Mouse (Mus musculus) olfactory bulb, adult 2 months (tissue): ENCODE measurements around the gene Crtc1. TPM values are rescaled to one million over a fixed set of nuclear protein-coding genes. Genes with fewer than 3 reads are reported as not detected.

ENCODE experiments used
- H3K27ac ChIP-seq: fragments of 200-500 bp; 2 replicates; pipeline ENCODE4 v1.5.1; 2012; ENCODE audit warnings: low read depth, low read length; ENCODE audit not compliant: insufficient read depth
- H3K4me1 ChIP-seq: fragments of 200-500 bp; 2 replicates; pipeline ENCODE4 v1.6.1; 2012; ENCODE audit warnings: low read length; ENCODE audit not compliant: control insufficient read depth, insufficient read depth
- H3K4me3 ChIP-seq: fragments of 200-500 bp; 2 replicates; pipeline ENCODE4 v1.5.1; 2012; ENCODE audit warnings: mild to moderate bottlenecking, low read depth, low read length, moderate library complexity; ENCODE audit not compliant: insufficient read depth
- CTCF ChIP-seq: fragments of 200-500 bp; IDR thresholded peaks from 2 replicates; pipeline ENCODE4 v1.5.1; 2012; ENCODE audit warnings: low read depth, mild to moderate bottlenecking, low read length, moderate library complexity; ENCODE audit not compliant: insufficient read depth
- POLR2A ChIP-seq: fragments of 200-500 bp; IDR thresholded peaks from 2 replicates; pipeline ENCODE4 v1.6.1; 2012; ENCODE audit warnings: mild to moderate bottlenecking, low read depth, low read length, moderate library complexity; ENCODE audit not compliant: insufficient read depth
- WGBS: fragments of 180-500 bp; shearing (Covaris S2); methylation state at CpG from one replicate; pipeline ENCODE4 v1.1.7; 2018; 5-methylcytosine and 5-hydroxymethylcytosine counted together
- polyA plus RNA-seq: library from polyadenylated mRNA; stranded (reverse); fragments of >200 nt; gene quantifications from 2 replicates; pipeline ENCODE4 v1.2.4, GENCODE M21; 2012; ENCODE audit warnings: low replicate concordance; ENCODE audit not compliant: missing spikeins, insufficient read depth, insufficient read length

The Crtc1 gene
- polyA plus RNA-seq, 1 experiment = not detected

GRCm38 (mm10) chr8:70406427-70407069 lies 32.8 kb downstream of the Crtc1 start:
- WGBS = 78% methylated on average over 11 of the region's 11 CpGs
- TF ChIP-seq POLR2A (no peak), CTCF (no peak)
- peaks cover 27% of the 10 kb centered on the region for H3K4me1 ChIP-seq
- H3K4me3 ChIP-seq = no peak overlapping the region
- H3K27ac ChIP-seq = no peak overlapping the region

GRCm38 (mm10) chr8:70405189-70405588 lies 34.2 kb downstream of the Crtc1 start:
- Histone ChIP-seq H3K4me1 (peaks cover 23% of the 10 kb centered on the region), H3K27ac (no peak overlapping the region), H3K4me3 (no peak overlapping the region)
- TF ChIP-seq CTCF (no peak), POLR2A (no peak)
- 86% methylated on average over 7 of the region's 7 CpGs for WGBS

- Histone ChIP-seq H3K27ac (no peak overlapping the region), H3K4me1 (peaks cover 15% of the 10 kb centered on the region), H3K4me3 (no peak overlapping the region)
- 94% methylated on average over 3 of the region's 3 CpGs for WGBS
- TF ChIP-seq CTCF = no peak
- no peak for TF ChIP-seq POLR2A
Measured at GRCm38 (mm10) chr8:70404212-70404611, 35.2 kb downstream of the Crtc1 start.

GRCm38 (mm10) chr8:70397611-70398563 lies 41.5 kb downstream of the Crtc1 start:
- H3K4me3 ChIP-seq = no peak overlapping the region
- 88% methylated on average over 16 of the region's 16 CpGs for WGBS
- no peak for TF ChIP-seq POLR2A
- TF ChIP-seq CTCF = no peak
- H3K4me1 ChIP-seq = no peaks in the 10 kb centered on the region; the same call in 1 of the 2 replicates
- H3K27ac ChIP-seq = no peak overlapping the region

- 82% methylated on average over 5 of the region's 5 CpGs for WGBS
- Histone ChIP-seq H3K4me1 (no peaks in the 10 kb centered on the region; the same call in 1 of the 2 replicates), H3K4me3 (no peak overlapping the region), H3K27ac (no peak overlapping the region)
- TF ChIP-seq CTCF (no peak), POLR2A (no peak)
Measured at GRCm38 (mm10) chr8:70396184-70396583, 43.2 kb downstream of the Crtc1 start.

- H3K27ac ChIP-seq = no peak overlapping the region
Measured at GRCm38 (mm10) chr8:70395649-70396048, 43.7 kb downstream of the Crtc1 start.

GRCm38 (mm10) chr8:70394269-70394998 lies 44.9 kb downstream of the Crtc1 start:
- H3K27ac ChIP-seq = no peak overlapping the region
- H3K4me1 ChIP-seq = no peaks in the 10 kb centered on the region; the same call in 1 of the 2 replicates
- no peak overlapping the region for H3K4me3 ChIP-seq
- TF ChIP-seq CTCF = no peak
- TF ChIP-seq POLR2A = no peak
- WGBS = 84% methylated on average over 8 of the region's 8 CpGs

More at GRCm38 (mm10) chr8:70395649-70396048, 43.7 kb downstream of the Crtc1 start:
- H3K4me3 ChIP-seq = no peak overlapping the region
- H3K4me1 ChIP-seq = no peaks in the 10 kb centered on the region; the same call in 1 of the 2 replicates
- TF ChIP-seq CTCF (no peak), POLR2A (no peak)
- WGBS = 62% methylated on average over 5 of the region's 5 CpGs

- no peak for TF ChIP-seq CTCF
- no peak for TF ChIP-seq POLR2A
- WGBS = 85% methylated on average over 5 of the region's 5 CpGs
- H3K4me3 ChIP-seq = no peak overlapping the region
Measured at GRCm38 (mm10) chr8:70393087-70393486, 46.3 kb downstream of the Crtc1 start.

GRCm38 (mm10) chr8:70389678-70390077 lies 49.7 kb downstream of the Crtc1 start:
- TF ChIP-seq CTCF = no peak
- TF ChIP-seq POLR2A = no peak
- WGBS = 82% methylated on average over 2 of the region's 2 CpGs
- H3K4me3 ChIP-seq = no peak overlapping the region
- no peaks in the 10 kb centered on the region; the same call in 1 of the 2 replicates for H3K4me1 ChIP-seq
- no peak overlapping the region for H3K27ac ChIP-seq

More at GRCm38 (mm10) chr8:70393087-70393486, 46.3 kb downstream of the Crtc1 start:
- Histone ChIP-seq H3K4me1 (no peaks in the 10 kb centered on the region; the same call in 1 of the 2 replicates), H3K27ac (no peak overlapping the region)
